Mouse (Mus musculus) layer of hippocampus, postnatal 36 days (tissue): ENCODE data around the gene Card10. TPM values are rescaled to one million over a fixed set of nuclear protein-coding genes. Genes with fewer than 3 reads are reported as not detected.

Experiments
- DNase-seq, 2 experiments: peaks; one replicate each; pipeline ENCODE4 v3.0.0; 2022
- total RNA-seq, 2 experiments: library from RNA; stranded (reverse); gene quantifications; 2 replicates each; pipeline ENCODE4 v1.2.3; 2021

Card10 gene
- total RNA-seq, 2 experiments from 2014 or later, result 5.1 to 5.8 TPM

- no peak for DNase-seq
Observed at GRCm38 (mm10) chr15:78771531-78772367, 31.1 kb downstream of the Card10 start.

GRCm38 (mm10) chr15:78770983-78771355 lies 31.9 kb downstream of the Card10 start:
- no peak for DNase-seq

GRCm38 (mm10) chr15:78770234-78770982 lies 32.4 kb downstream of the Card10 start:
- DNase-seq, result no peak

- no peak for DNase-seq
Observed at GRCm38 (mm10) chr15:78769064-78769463, 33.8 kb downstream of the Card10 start.

- DNase-seq, result no peak
Observed at GRCm38 (mm10) chr15:78763704-78764103, 39.1 kb downstream of the Card10 start.

GRCm38 (mm10) chr15:78763210-78763609 lies 39.6 kb downstream of the Card10 start:
- no peak for DNase-seq

- no peak for DNase-seq
Observed at GRCm38 (mm10) chr15:78761112-78761511, 41.7 kb downstream of the Card10 start.

- DNase-seq, result no peak
Observed at GRCm38 (mm10) chr15:78758132-78758531, 44.7 kb downstream of the Card10 start.

GRCm38 (mm10) chr15:78755966-78756725 lies 46.7 kb downstream of the Card10 start:
- DNase-seq, result no peak

- DNase-seq, result no peak
Observed at GRCm38 (mm10) chr15:78755226-78755625, 47.6 kb downstream of the Card10 start.

GRCm38 (mm10) chr15:78754144-78754543 lies 48.7 kb downstream of the Card10 start:
- no peak for DNase-seq

- no peak for DNase-seq
Observed at GRCm38 (mm10) chr15:78752991-78753390, 49.9 kb downstream of the Card10 start.

GRCm38 (mm10) chr15:78750608-78751350 lies 52.1 kb downstream of the Card10 start:
- DNase-seq, result no peak

GRCm38 (mm10) chr15:78749855-78750254 lies 53.0 kb downstream of the Card10 start:
- no peak for DNase-seq

- DNase-seq, result peak; percentile 77 to 81
Observed at GRCm38 (mm10) chr15:78744206-78744605, 58.6 kb downstream of the Card10 start.

GRCm38 (mm10) chr15:78742831-78743230 lies 60.0 kb downstream of the Card10 start:
- no peak for DNase-seq

- DNase-seq, result no peak
Observed at GRCm38 (mm10) chr15:78740662-78741061, 62.2 kb downstream of the Card10 start.

- DNase-seq, result no peak
Observed at GRCm38 (mm10) chr15:78737146-78737545, 65.7 kb downstream of the Card10 start.

GRCm38 (mm10) chr15:78736681-78737100 lies 66.2 kb downstream of the Card10 start:
- DNase-seq, result no peak

- no peak for DNase-seq
Observed at GRCm38 (mm10) chr15:78736181-78736579, 66.7 kb downstream of the Card10 start.

- peak; percentile 39 to 53 for DNase-seq
Observed at GRCm38 (mm10) chr15:78735431-78736180, 67.2 kb downstream of the Card10 start.
